Mouse (Mus musculus): ENCODE data around the gene Dnm2.

Gene Dnm2

DNA sequence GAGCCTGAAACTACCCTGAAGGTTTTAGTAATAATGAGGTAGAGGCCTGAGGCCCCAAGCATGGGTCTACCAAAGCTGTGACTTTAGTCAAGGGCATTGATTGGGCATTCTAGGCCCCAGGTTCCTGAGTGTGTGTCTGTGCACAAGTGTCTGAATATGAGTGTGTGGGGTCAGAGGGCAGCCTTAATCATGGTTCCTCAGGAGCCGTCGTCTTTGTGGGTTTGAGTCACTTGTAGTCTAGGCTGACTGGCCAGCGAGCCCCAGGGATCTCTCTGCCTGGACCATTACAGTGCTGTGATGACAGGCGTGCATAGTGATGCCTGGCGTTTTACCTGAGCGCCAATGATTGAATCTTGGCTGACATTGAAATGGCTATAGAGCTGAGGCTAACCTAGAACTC is 3.5 kb downstream of the Dnm2 start:
- DNase-seq (ENCODE audit: low spot score in 2 of 2): no peak

GRCm38 (mm10) chr9:21430724-21431123 is 6.0 kb downstream of the Dnm2 start:
- DNase-seq (ENCODE audit: low spot score in 2 of 2): no peak

- DNase-seq (ENCODE audit: low spot score in 2 of 2): no peak
Measured at GRCm38 (mm10) chr9:21432066-21432465, 7.4 kb downstream of the Dnm2 start.

DNA sequence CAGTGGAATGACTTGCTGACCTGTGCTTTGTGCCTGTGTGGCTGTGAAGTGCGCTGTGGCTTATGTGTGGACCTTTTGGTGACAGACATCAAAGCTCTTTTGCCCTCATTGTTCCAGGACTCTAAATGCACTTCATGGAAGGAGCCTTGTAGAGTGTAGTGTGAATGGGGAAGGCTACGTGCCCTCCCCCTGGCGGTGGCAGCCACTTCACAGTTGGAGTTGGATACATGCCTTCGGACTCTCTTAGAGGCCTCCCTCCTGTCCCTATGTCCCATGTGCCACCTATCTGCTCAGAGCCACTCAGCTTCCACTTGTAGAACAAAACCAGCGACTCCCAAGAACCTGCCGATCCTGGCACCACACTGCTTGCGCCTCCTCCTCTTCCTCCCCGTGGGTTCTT is 9.1 kb downstream of the Dnm2 start:
- DNase-seq (ENCODE audit: low spot score in 2 of 2): no peak

DNA sequence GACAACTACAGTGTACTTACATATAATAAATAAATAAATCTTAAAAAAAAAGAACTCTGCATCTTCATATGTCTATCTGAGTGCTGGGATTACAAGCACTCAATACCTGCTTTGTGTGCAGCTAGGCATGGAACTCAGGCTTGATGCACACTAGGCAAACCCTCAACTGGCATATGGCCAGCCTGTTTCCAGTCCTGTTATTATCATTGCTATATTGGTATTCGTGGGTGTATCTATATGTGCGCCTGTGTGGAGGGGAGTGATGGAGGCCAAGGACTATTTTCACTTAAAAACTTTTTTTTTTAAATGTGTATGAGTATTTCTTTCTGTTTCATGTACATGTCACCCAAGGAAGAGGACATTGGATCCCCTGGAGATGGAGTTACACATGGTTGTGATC is 9.7 kb downstream of the Dnm2 start:
- DNase-seq (ENCODE audit: low spot score in 2 of 2): no peak

DNA sequence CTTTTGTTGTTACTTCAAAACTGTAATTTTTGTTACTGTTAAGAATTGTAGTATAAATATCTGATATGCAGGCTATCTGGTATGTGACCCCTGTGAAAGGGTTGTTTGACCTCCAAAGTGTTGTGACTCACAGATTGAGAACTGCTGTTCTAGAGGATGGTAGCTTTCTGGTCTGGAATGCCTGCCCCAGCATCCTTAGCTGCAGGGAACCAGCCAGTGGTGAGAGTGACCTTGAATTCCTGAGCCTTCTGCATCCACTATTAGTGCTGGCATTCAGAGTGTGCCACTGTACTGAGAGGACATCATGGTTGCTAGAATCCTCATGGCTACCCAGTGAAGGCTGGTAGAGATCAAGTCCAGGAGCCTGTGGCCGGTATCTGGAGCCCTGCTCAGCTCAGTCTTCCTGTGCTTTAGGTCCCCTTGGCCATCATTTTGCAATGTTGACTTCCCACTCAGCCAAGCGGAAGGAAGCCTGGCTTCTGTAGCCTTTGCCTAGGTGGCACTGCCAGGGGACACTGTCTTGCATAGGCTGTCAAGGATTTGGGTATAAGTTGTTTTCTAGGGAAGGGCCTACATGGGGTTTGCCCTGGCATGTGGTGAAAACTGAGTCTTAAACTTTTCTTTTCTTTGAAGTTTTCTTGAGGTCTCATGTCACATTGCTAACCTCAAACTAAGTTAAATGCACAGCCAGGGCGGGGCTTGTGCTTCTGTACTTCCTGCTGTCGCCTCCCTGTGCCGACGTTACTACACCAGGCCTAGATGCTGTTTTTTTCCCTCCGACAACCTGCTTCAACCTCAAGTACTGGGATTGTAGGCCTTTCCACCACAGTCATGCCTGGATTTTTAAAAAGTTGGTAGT is 11.3 kb downstream of the Dnm2 start:
- DNase-seq (ENCODE audit: low spot score in 2 of 2): no peak

GRCm38 (mm10) chr9:21437577-21437976 is 12.9 kb downstream of the Dnm2 start:
- no peak for DNase-seq (ENCODE audit: low spot score in 2 of 2)

DNA sequence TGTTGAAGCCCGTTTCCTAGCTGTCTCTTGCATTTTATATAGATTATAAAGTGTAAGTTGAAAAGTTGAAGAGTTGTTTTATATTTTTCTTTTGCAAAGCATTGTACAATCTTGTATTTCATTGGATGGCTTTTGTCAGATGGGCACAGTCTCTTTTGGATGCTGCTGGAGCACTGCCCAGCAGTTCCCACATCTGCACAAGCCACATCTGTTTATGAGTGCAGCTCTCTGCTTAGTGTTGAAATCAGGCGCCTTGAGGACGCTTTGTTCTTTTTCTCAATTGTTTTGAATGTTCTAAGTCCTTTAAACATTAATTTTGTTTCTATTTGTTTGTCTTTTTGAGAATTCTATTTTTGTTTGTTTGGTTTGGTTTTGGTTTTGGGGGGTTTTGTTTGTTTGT is 13.5 kb downstream of the Dnm2 start:
- no peak for DNase-seq (ENCODE audit: low spot score in 2 of 2)

DNA sequence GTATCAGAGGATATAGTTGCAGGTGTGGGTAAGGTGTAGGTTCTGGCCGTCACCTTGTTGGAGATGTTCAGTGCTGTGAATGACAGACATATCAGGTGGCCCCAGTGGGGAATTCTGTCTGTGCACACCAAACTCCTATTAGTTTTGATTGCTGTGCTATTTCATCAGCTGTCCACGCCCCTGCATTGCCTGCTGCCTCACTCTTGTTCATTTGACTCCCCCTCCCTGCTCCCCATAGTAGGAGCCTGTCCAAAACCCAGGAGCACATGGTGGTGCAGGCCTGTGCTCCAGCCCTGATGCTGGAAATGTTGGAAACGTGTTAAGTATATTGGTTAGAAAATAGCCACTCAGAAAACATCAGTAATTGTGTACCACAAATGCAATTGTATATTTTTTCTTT is 14.7 kb downstream of the Dnm2 start:
- no peak for DNase-seq (ENCODE audit: low spot score in 2 of 2)

DNA sequence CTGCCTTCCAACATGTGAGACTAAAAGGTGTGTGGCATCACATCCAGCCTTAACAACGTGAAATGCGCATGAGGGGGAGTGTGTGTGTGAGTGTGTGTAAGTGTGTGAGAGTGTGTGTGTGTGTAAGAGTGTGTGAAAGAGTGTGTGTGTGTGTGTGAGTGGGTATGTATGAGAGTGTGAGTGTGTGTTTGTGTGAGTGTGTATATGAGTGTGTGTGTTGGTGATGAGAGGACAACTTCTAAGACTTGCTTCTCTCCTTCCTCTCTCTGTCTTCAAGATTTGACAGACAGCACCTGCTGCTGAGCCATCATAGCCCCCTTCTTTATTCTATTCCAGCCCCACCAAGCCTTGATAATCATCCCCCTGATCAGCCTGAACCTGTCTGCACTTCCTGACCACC is 15.2 kb downstream of the Dnm2 start:
- DNase-seq (ENCODE audit: low spot score in 2 of 2): no peak

DNA sequence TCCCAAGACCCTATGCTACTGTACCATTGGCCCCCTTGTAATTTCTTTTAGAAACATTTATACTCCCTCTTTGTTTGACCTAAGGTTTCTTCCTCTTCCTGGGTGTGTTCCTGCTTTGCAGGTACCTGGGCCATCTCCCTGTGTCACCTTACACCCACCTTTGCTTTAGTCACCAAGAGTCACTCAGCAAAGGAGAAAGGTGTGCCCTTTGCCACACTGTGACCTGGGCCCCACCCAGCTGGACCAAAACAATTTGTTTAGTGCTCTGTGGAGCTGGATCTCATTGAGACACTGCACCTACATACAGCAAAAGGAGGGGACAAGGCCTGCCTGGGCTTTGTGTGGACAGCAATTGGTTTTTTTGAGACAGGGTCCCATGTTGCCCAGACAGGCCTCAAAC is 15.7 kb downstream of the Dnm2 start:
- DNase-seq (ENCODE audit: low spot score in 2 of 2): no peak

DNA sequence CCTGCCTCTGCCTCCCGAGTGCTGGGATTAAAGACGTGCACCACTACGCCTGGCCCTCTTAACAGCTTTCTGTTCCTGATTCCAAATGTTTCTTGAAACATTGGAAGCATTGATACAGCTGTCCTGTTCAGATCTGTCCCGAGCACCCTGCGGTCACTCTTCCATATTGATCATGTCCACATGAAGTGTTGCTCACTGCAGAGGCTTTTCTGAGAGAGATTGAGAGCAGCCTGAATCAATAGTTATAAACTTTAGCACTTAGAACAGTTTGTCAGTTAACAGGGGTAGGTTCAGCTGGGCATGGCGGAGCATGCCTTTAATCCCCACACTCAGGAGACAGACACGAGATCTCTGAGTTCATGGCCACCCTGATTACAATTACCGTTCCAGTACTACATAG is 19.1 kb downstream of the Dnm2 start:
- DNase-seq (ENCODE audit: low spot score in 2 of 2): no peak

DNA sequence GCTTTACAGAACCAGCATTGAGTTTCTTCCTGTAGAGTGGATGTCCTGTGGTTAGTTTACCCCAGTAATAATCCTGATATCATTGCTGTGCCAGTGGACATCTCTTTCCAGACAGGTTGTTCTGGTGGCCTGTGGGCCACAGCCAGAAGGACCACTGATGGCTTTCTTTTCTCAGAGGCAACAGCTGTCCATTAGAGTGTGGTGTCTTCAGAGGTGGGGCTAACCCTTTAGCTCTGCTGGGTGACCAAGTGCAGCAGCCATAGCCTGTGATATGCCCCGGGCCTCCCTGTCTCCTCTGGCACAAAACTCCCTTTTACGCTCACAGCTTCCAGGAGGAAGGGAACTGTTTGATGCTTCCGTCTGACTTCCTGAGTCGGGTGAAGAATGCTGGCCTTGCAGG is 19.9 kb downstream of the Dnm2 start:
- no peak for DNase-seq (ENCODE audit: low spot score in 2 of 2)

DNA sequence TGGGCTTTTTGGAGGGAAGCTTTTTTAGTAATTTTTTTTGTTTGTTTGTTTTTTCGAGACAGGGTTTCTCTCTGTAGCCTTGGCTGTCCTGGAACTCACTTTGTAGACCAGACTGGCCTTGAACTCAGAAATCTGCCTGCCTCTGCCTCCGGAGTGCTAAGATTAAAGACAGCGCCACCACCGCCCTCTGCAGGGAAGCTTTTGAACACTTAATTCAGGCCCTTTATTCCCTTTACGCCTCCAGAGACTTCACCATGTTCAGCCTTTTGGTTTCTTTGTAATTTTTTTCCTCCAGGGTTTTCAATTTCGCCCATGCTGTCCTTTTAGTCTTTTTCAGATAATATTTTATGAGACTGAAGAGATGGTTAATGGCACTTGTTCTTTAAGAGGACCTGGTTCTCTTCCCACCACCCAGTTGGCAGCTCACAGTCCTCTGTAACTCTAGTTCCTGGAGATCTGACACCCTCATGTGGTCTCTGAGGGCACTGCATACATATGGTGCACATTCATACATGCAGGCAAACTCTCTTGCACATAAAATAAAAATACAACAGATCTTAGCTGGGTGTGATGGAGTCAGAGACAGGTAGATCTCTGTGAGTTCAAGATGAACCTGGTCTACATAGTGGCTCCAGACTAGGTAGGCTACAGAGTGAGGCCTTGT is 20.5 kb downstream of the Dnm2 start:
- DNase-seq (ENCODE audit: low spot score in 2 of 2): no peak

DNA sequence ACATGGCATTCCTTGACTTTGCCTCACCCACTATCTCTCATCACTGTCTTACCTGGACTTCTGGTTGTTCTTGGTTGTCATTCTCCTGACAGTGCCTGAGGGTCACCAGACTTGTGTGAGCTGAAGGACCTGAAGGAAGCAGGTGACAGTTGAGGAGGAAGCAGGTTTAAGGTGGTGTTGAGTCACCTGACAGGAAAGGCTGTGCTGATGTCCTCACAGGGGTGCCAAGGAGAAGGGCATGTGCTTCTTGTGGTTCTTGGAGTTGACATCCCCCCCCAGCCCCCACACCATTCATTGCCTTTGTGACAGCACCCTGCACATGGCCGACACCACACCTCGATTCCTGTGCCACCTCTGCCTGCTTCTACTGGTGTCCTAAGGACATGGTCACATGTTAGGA is 23.1 kb downstream of the Dnm2 start:
- DNase-seq (ENCODE audit: low spot score in 2 of 2): no peak

DNA sequence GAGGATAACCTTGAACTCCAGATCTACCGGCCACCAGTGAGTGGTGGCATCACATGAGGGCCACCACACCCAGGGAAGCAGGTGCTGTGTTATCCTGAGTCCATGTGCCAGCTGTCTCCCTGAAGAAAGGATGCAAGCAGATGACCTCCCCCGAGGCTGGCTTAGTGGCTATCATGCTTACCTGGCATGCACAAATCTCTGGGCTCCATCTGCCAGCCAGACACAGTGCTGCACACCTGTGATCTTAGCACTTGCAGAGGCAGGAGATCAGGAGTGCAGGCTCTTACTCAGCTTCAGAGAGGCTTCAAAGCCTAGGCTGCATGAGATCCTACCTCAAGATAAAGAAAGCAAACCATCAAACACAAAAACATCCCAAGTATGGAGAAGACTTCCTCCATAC is 25.0 kb downstream of the Dnm2 start:
- no peak for DNase-seq (ENCODE audit: low spot score in 2 of 2)

- DNase-seq (ENCODE audit: low spot score in 2 of 2): no peak
Measured at GRCm38 (mm10) chr9:21450270-21450669, 25.6 kb downstream of the Dnm2 start.

GRCm38 (mm10) chr9:21451391-21451790 is 26.7 kb downstream of the Dnm2 start:
- no peak for DNase-seq (ENCODE audit: low spot score in 2 of 2)

DNA sequence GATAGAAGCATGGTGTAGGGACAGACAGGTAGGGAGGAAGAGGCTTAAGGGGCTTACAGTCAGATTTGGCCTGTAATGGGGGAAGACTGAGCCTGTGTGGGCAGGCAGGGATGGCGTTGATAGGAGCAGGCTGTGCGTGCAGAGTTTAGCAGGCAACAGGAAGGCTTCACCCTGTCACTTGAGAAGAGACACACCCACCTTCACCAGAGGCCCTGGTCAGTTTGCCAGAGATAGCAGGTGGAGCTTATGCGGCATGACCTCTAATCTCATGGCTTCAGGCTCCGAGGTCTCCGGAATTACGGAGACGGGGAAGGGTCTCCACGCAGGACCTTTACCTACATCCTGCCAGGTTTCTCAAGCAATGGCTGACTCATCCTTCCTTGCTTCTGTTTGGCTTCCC is 27.2 kb downstream of the Dnm2 start:
- DNase-seq (ENCODE audit: low spot score in 2 of 2): no peak

DNA sequence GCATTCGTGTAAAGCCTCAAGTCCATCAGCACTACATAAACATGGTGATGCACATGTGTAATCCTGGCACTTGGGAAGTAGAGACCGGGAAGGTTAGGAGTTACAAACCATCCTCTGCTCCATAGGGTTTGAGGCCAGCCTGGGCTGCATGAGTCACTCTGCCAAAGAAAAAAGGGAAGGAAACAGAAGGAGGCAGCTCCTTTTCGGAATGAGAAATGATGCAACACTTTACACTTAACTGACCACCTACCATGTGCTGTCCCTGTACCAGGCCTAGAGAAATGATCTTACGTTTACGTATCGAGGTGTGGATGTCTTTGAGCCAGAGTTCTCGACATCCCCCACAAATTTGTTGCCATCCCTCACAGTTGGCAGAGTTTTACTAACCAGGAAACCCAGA is 28.3 kb downstream of the Dnm2 start:
- DNase-seq (ENCODE audit: low spot score in 2 of 2): no peak

DNA sequence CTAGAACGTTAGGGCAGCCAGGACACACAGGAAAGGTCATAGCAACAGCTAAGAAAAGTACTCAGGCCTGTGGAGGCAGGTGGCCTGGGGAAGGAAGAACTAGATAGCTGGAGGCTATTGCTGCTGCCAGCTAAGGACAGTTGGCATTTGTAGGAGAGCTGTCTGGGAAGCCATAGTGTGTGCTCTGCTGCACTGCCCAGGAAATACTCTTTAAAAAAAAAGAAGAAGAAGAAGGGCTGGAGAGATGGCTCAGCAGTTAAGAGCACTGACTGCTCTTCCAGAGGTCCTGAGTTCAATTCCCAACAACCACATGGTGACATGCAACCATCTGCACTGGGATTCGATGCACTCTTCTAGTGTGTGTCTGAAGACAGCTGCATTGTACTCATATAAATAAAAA is 28.8 kb downstream of the Dnm2 start:
- DNase-seq (ENCODE audit: low spot score in 2 of 2): no peak

DNA sequence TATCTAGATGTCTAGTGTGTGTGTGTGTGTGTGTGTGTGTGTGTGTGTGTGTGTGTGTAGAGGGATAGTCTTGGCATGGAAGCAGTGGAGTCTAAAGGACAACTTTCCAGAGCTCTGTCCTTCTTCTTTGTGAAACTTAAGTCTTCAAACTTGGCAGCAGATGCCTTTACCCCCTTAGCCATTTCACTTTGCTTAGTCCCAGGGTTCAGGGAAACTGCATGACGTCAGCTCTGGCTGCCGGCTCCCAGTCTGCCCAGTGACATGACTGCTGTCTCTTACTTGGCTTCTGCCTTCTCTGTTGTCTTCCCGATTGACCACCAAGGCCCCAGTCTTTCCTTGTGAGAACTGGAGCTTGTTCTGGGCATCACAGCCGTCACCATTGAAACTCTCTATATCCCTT is 29.8 kb downstream of the Dnm2 start:
- DNase-seq (ENCODE audit: low spot score in 2 of 2): no peak

GRCm38 (mm10) chr9:21455103-21455770 is 30.5 kb downstream of the Dnm2 start:
- DNase-seq (ENCODE audit: low spot score in 2 of 2): no peak
